In genomic region chr12:8271405-8271804, GRCm38 (mm10) we compare ENCODE assay signal across 28 mouse cellular contexts. TPM values are rescaled to one million over a fixed set of nuclear protein-coding genes. Genes with fewer than 3 reads are reported as not detected.
DNase-seq lines count a peak whose midpoint lies in the region; ATAC-seq and TF ChIP-seq lines count a peak whose summit lies in the region.
"Had no signal": no experiment of that assay in that cellular context is flagged by ENCODE, and none has a peak within 500 bp of the region (broad histone marks: within the 10 kb centered on the region; RNA-seq: fewer than 3 reads in every experiment).

No protein-coding gene starts in this region.

- ATAC-seq in liver, embryonic 13.5 days (ENCODE audit: low read depth), result peak; percentile 51; the same call in 1 of the 2 replicates
- no peak for ATAC-seq in liver, postnatal 0 days
- ATAC-seq: forebrain, embryonic 13.5 days; hindbrain, embryonic 16.5 days; intestine, embryonic 15.5 days; midbrain, embryonic 13.5 days had no signal

- H3K4me1 ChIP-seq in liver, embryonic 13.5 days (replicated peaks), result peaks cover 13% of the 10 kb centered on the region
- H3K4me1 ChIP-seq in liver, postnatal 0 days (ENCODE audit: insufficient read depth), result 0 out of 2 replicates have a peak, but pooled peaks cover 8% of the 10 kb centered on the region
- H3K4me1 ChIP-seq: forebrain, embryonic 13.5 days; hindbrain, embryonic 10.5 days; intestine, embryonic 15.5 days; limb, embryonic 10.5 days; midbrain, embryonic 13.5 days; stomach, embryonic 15.5 days had no signal

- H3K36me3 ChIP-seq in liver, embryonic 13.5 days, result peaks cover 3% of the 10 kb centered on the region; the same call in 1 of the 2 replicates
- 0 out of 2 replicates have a peak, but pooled peaks cover 9% of the 10 kb centered on the region for H3K36me3 ChIP-seq in liver, postnatal 0 days (replicated peaks; ENCODE audit: insufficient read depth, low read length)
- H3K36me3 ChIP-seq: intestine, embryonic 15.5 days; stomach, embryonic 15.5 days had no signal

- H3K27ac ChIP-seq in liver, embryonic 13.5 days, result no peak overlapping the region
- H3K27ac ChIP-seq in liver, postnatal 0 days (ENCODE audit: low read depth), result no peak overlapping the region
- H3K27ac ChIP-seq: forebrain, embryonic 13.5 days; hindbrain, embryonic 10.5 days; intestine, embryonic 15.5 days; limb, embryonic 10.5 days; liver, embryonic 14.5 days; midbrain, embryonic 13.5 days; stomach, embryonic 15.5 days had no signal

- WGBS in liver, embryonic 13.5 days (ENCODE audit: insufficient replicate concordance), result 61% methylated on average over 2 of the region's 2 CpGs
- WGBS in liver, postnatal 0 days (ENCODE audit: insufficient replicate concordance), result 44% methylated on average over 2 of the region's 2 CpGs

- no peak for TF ChIP-seq CTCF in liver, postnatal 0 days (IDR thresholded peaks at IDR 0.05; ENCODE audit: low read depth)

- no peak overlapping the region for H3K9ac ChIP-seq in liver, embryonic 13.5 days
- H3K9ac ChIP-seq in liver, postnatal 0 days (replicated peaks), result no peak overlapping the region
- H3K9ac ChIP-seq: forebrain, embryonic 13.5 days; intestine, embryonic 15.5 days; liver, embryonic 14.5 days; midbrain, embryonic 13.5 days; stomach, embryonic 15.5 days had no signal

- intact Hi-C loops in left cerebral cortex, postnatal 10 days (cut with DNase I), result no loop called here

- H3K4me2 ChIP-seq in liver, embryonic 13.5 days, result no peak overlapping the region
- H3K4me2 ChIP-seq in liver, postnatal 0 days (ENCODE audit: low read depth, low read length), result no peak overlapping the region
- H3K4me2 ChIP-seq: forebrain, embryonic 13.5 days; heart, embryonic 11.5 days; intestine, embryonic 15.5 days; midbrain, embryonic 13.5 days; stomach, embryonic 15.5 days had no signal

- TF ChIP-seq EP300 in liver, postnatal 0 days (IDR thresholded peaks at IDR 0.05; ENCODE audit: low read depth), result no peak

- no peaks in the 10 kb centered on the region for H3K9me3 ChIP-seq in liver, embryonic 13.5 days (replicated peaks)
- no peaks in the 10 kb centered on the region for H3K9me3 ChIP-seq in liver, postnatal 0 days (ENCODE audit: low read length)
- H3K9me3 ChIP-seq: forebrain, embryonic 13.5 days; hindbrain, embryonic 10.5 days; intestine, embryonic 15.5 days; limb, embryonic 10.5 days; megakaryocyte, embryonic 14.5 days; midbrain, embryonic 13.5 days; stomach, embryonic 15.5 days had no signal

- no peaks in the 10 kb centered on the region for H3K27me3 ChIP-seq in liver, embryonic 13.5 days
- H3K27me3 ChIP-seq in liver, postnatal 0 days (ENCODE audit: insufficient read depth, low read length), result no peaks in the 10 kb centered on the region
- H3K27me3 ChIP-seq: forebrain, embryonic 13.5 days; intestine, embryonic 15.5 days; megakaryocyte, embryonic 14.5 days; midbrain, embryonic 13.5 days; stomach, embryonic 15.5 days had no signal

- DNase-seq in adrenal gland, adult (ENCODE audit: inconsistent age in 2 of 2, low spot score in 1 of 2), result peak; percentile 20 to 72
- no peak for DNase-seq in adrenal gland, postnatal 25 days
- peak; percentile 27 for DNase-seq in kidney, adult 11 months
- DNase-seq in kidney, adult 18-20 months, result no peak
- DNase-seq in liver, embryonic 13.5 days, result no peak
- DNase-seq in liver, postnatal 0 days, result no peak
- DNase-seq in kidney, postnatal 36 days, result peak; percentile 35 to 53
- no peak for DNase-seq in left cerebral cortex, postnatal 10 days (ENCODE audit: extremely low spot score in 1 of 2, low spot score in 2 of 2)
- DNase-seq: cerebellum, adult 9-10 months; heart, postnatal 10 days; lung, postnatal 10 days; thymus, adult 18-20 months; thymus, postnatal 36 days had no signal

- H3K4me3 ChIP-seq in liver, embryonic 13.5 days (replicated peaks), result no peak overlapping the region
- no peak overlapping the region for H3K4me3 ChIP-seq in liver, postnatal 0 days (ENCODE audit: low read depth, low read length)
- H3K4me3 ChIP-seq: forebrain, embryonic 13.5 days; hindbrain, embryonic 10.5 days; intestine, embryonic 15.5 days; limb, embryonic 10.5 days; megakaryocyte, embryonic 14.5 days; midbrain, embryonic 13.5 days; stomach, embryonic 15.5 days had no signal

RNA-seq across cellular contexts. Expression of gene Gdf7, which starts 30.3 kb away (rescaled TPM):
- not detected in 2 replicates for total RNA-seq in adrenal gland, postnatal 25 days (2021)
- polyA plus RNA-seq in liver, embryonic 13.5 days (2015; fragmentation: Nextera tagmentation; extraction: Ambion mirVana), result not detected in 2 replicates
- not detected in 2 replicates for polyA plus RNA-seq in liver, postnatal 0 days (2015; fragmentation: Nextera tagmentation; extraction: Ambion mirVana)
- under 1 TPM in 1 of 2 experiments, not detected in 1; 0.24 TPM for total RNA-seq in left cerebral cortex, postnatal 10 days (2021)
- total RNA-seq: gastrocnemius, adult 18-20 months; gastrocnemius, postnatal 4 days; layer of hippocampus, postnatal 10 days; monocyte, adult 5-6 weeks; neutrophil, adult 5-6 weeks had no signal
- polyA plus RNA-seq: forebrain, embryonic 13.5 days; intestine, embryonic 15.5 days; liver, embryonic 14.5 days; stomach, embryonic 15.5 days had no signal

RNA-seq across cellular contexts. Expression of gene Hs1bp3, which starts 41.8 kb away (rescaled TPM):
- total RNA-seq in adrenal gland, postnatal 25 days (2021), result 13.6 and 22.3 TPM in 2 replicates
- 3.7 and 4.1 TPM in 2 replicates for polyA plus RNA-seq in liver, embryonic 13.5 days (2015; fragmentation: Nextera tagmentation; extraction: Ambion mirVana)
- polyA plus RNA-seq in liver, postnatal 0 days (2015; fragmentation: Nextera tagmentation; extraction: Ambion mirVana), result 3.2 and 3.7 TPM in 2 replicates
- 10 to 100 TPM in 1 of 2 experiments, 1 to 10 TPM in 1; 9.4 to 10.1 TPM for total RNA-seq in left cerebral cortex, postnatal 10 days (2021)

Comparison
In these comparisons a context has a peak if more than half of its experiments do, and no peak if none do; other contexts are left out.
1. DNase-seq: peak in adrenal gland, adult (2 of 2), kidney, adult 11 months (single experiment) and kidney, postnatal 36 days (2 of 2); none in adrenal gland, postnatal 25 days (single experiment), kidney, adult 18-20 months (single experiment), liver, embryonic 13.5 days (single experiment), liver, postnatal 0 days (single experiment) and left cerebral cortex, postnatal 10 days (0 of 2).